Mouse (Mus musculus) neural tube, embryonic 12.5 days (tissue): Measurements from ENCODE around the gene Speg. TPM values are rescaled to one million over a fixed set of nuclear protein-coding genes. Genes with fewer than 3 reads are reported as not detected.
A peak's percentile ranks its signal among the peaks of the same experiment; 100 is the strongest.

ENCODE experiments used
- ATAC-seq: fragments of 200-750 bp; cut with Nextera tagmentation; 2 replicates; pipeline ENCODE4 v1.8.0; 2017; ENCODE audit warnings: low read depth, mild to moderate bottlenecking, moderate TSS enrichment, moderate library complexity; ENCODE audit not compliant: low FRiP score
- H3K27ac ChIP-seq: fragments of 300-500 bp; sonication (generic); 2 replicates; pipeline ENCODE4 v1.5.1; 2016
- H3K27me3 ChIP-seq: fragments of 300-500 bp; sonication (generic); replicated peaks from 2 replicates; pipeline ENCODE4 v1.6.1; 2016; ENCODE audit warnings: mild to moderate bottlenecking
- H3K36me3 ChIP-seq: fragments of 300-500 bp; sonication (generic); 2 replicates; pipeline ENCODE4 v1.6.1; 2016; ENCODE audit warnings: mild to moderate bottlenecking
- H3K4me1 ChIP-seq: fragments of 300-500 bp; sonication (generic); 2 replicates; pipeline ENCODE4 v1.6.1; 2016
- H3K4me2 ChIP-seq: fragments of 300-500 bp; sonication (generic); replicated peaks from 2 replicates; pipeline ENCODE4 v1.6.1; 2016; ENCODE audit warnings: mild to moderate bottlenecking
- H3K4me3 ChIP-seq: fragments of 300-500 bp; sonication (generic); 2 replicates; pipeline ENCODE4 v1.5.1; 2016
- H3K9ac ChIP-seq: fragments of 300-500 bp; sonication (generic); 2 replicates; pipeline ENCODE4 v1.6.1; 2016; ENCODE audit warnings: mild to moderate bottlenecking
- H3K9me3 ChIP-seq: fragments of 300-500 bp; sonication (generic); 2 replicates; pipeline ENCODE4 v1.6.1; 2016; ENCODE audit warnings: mild to moderate bottlenecking
- WGBS: fragments of 180-500 bp; shearing (Covaris S2); methylation state at CpG from one replicate; pipeline ENCODE4 v1.1.7; 2016; 5-methylcytosine and 5-hydroxymethylcytosine counted together
- polyA plus RNA-seq: library from polyadenylated mRNA; unstranded; fragments of >200 nt; fragmentation: Nextera tagmentation; extraction: Ambion mirVana; gene quantifications from 2 replicates; pipeline ENCODE4 v1.2.1, GENCODE M21; 2016

Gene Speg
- polyA plus RNA-seq, 1 experiment from 2014 or later: 15.8 TPM

- Histone ChIP-seq H3K4me1 (peaks cover 72% of the 10 kb centered on the region), H3K36me3 (no peaks in the 10 kb centered on the region; the same call in 1 of the 2 replicates), H3K9ac (peak overlapping the region; percentile 44; the same call in 1 of the 2 replicates), H3K27ac (no peak overlapping the region), H3K4me2 (peak overlapping the region; percentile 47), H3K27me3 (peaks cover 50% of the 10 kb centered on the region), H3K9me3 (no peaks in the 10 kb centered on the region), H3K4me3 (0 out of 2 replicates have a peak overlapping the region, but pooled peaks have one; percentile 1)
- no peak for ATAC-seq
- 67% methylated on average over 20 of the region's 20 CpGs for WGBS
Observed at GRCm38 (mm10) chr1:75385142-75385730, 10.1 kb downstream of the Speg start.

GRCm38 (mm10) chr1:75386149-75386548 lies 11.1 kb downstream of the Speg start:
- Histone ChIP-seq H3K27me3 (peaks cover 56% of the 10 kb centered on the region), H3K4me2 (peak overlapping the region; percentile 47), H3K4me1 (peaks cover 69% of the 10 kb centered on the region), H3K9ac (no peak overlapping the region), H3K4me3 (no peak overlapping the region), H3K36me3 (peaks cover 5% of the 10 kb centered on the region), H3K27ac (no peak overlapping the region), H3K9me3 (no peaks in the 10 kb centered on the region)
- no peak for ATAC-seq
- WGBS: 39% methylated on average over 4 of the region's 4 CpGs

DNA sequence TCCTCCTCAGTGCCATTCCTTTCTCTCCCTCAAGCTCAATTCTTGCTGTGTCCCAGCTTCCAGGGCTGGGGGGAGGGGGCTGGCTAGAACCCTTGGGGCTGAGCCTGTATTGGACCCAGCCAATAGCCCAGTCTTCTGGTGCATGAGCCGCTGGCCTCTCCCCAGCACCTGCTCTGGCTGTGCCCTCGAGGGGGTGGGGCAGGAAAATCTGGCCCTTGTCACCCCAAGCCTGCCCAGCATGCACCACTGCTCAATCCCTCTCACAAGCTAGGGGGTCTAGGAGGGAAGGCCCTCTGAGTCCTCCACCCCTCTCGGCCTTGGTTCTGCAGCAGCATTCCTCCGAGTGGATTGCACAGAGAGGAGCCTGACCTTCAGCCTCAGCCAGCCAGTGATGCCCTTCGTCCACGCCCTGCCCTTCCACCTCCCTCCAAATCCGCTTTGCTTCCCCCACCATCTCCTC lies 12.4 kb downstream of the Speg start:
- H3K9ac ChIP-seq: peak overlapping the region; percentile 52; the same call in 1 of the 2 replicates
- WGBS: 22% methylated on average over 7 of the region's 7 CpGs
- peaks cover 5% of the 10 kb centered on the region for H3K36me3 ChIP-seq
- peaks cover 58% of the 10 kb centered on the region for H3K4me1 ChIP-seq
- H3K27me3 ChIP-seq: peaks cover 56% of the 10 kb centered on the region
- no peak for ATAC-seq
- H3K4me2 ChIP-seq: peak overlapping the region; percentile 59
- no peak overlapping the region for H3K27ac ChIP-seq
- H3K4me3 ChIP-seq: peak overlapping the region; percentile 25
- H3K9me3 ChIP-seq: no peaks in the 10 kb centered on the region

DNA sequence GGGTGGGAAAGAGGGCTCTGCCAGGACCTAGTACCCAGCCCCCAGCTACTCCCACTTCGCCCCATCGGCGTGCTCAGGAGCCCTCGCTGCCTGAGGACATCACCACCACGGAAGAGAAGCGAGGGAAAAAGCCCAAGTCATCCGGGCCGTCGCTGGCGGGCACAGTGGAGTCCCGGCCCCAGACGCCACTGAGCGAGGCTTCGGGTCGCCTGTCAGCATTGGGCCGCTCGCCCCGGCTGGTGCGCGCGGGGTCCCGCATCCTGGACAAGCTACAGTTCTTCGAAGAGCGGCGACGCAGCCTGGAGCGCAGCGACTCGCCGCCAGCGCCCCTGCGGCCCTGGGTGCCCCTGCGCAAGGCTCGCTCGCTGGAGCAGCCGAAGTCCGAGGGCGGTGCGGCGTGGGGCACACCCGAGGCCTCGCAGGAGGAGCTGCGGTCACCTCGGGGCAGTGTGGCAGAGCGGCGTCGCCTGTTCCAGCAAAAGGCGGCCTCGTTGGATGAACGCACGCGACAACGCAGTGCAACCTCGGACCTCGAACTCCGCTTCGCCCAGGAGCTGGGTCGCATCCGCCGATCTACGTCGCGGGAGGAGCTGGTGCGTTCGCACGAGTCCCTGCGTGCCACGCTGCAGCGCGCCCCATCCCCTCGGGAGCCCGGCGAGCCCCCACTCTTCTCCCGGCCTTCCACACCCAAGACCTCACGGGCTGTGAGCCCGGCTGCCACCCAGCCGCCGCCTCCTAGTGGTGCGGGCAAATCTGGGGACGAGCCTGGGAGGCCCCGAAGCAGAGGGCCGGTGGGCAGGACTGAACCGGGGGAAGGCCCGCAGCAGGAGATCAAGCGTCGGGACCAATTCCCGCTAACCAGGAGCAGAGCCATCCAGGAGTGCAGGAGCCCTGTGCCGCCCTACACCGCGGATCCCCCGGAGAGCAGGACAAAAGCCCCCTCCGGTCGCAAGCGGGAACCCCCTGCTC lies 13.1 kb downstream of the Speg start:
- peaks cover 59% of the 10 kb centered on the region for H3K27me3 ChIP-seq
- WGBS: 4% methylated on average over 94 of the region's 94 CpGs
- H3K4me1 ChIP-seq: peaks cover 51% of the 10 kb centered on the region

GRCm38 (mm10) chr1:75388898-75389515 lies 13.9 kb downstream of the Speg start:
- H3K4me1 ChIP-seq: peaks cover 48% of the 10 kb centered on the region
- peaks cover 57% of the 10 kb centered on the region for H3K27me3 ChIP-seq
- peaks cover 5% of the 10 kb centered on the region for H3K36me3 ChIP-seq
- H3K27ac ChIP-seq: no peak overlapping the region
- H3K9me3 ChIP-seq: no peaks in the 10 kb centered on the region
- no peak for ATAC-seq
- H3K4me2 ChIP-seq: peak overlapping the region; percentile 59
- peak overlapping the region; percentile 52; the same call in 1 of the 2 replicates for H3K9ac ChIP-seq
- WGBS: 19% methylated on average over 23 of the region's 23 CpGs
- peak overlapping the region; percentile 25 for H3K4me3 ChIP-seq

More for the DNA sequence above, 13.1 kb downstream of the Speg start:
- Histone ChIP-seq H3K4me2 (peak overlapping the region; percentile 59), H3K36me3 (peaks cover 5% of the 10 kb centered on the region), H3K9ac (peak overlapping the region; percentile 52), H3K4me3 (peak overlapping the region; percentile 25), H3K27ac (no peak overlapping the region), H3K9me3 (no peaks in the 10 kb centered on the region)
- ATAC-seq: peak; percentile 23; the same call in 1 of the 2 replicates

GRCm38 (mm10) chr1:75393139-75393538 lies 18.0 kb downstream of the Speg start:
- H3K4me1 ChIP-seq: peaks cover 11% of the 10 kb centered on the region
- ATAC-seq: no peak
- 0 out of 2 replicates have a peak overlapping the region, but pooled peaks have one; percentile 1 for H3K9ac ChIP-seq
- peaks cover 11% of the 10 kb centered on the region for H3K36me3 ChIP-seq
- 73% methylated on average over 9 of the region's 9 CpGs for WGBS
- no peaks in the 10 kb centered on the region for H3K9me3 ChIP-seq
- H3K4me2 ChIP-seq: no peak overlapping the region
- peaks cover 29% of the 10 kb centered on the region for H3K27me3 ChIP-seq
- no peak overlapping the region for H3K4me3 ChIP-seq
- H3K27ac ChIP-seq: no peak overlapping the region

- H3K9ac ChIP-seq: 0 out of 2 replicates have a peak overlapping the region, but pooled peaks have one; percentile 2
Observed at GRCm38 (mm10) chr1:75393846-75394245, 18.7 kb downstream of the Speg start.

DNA sequence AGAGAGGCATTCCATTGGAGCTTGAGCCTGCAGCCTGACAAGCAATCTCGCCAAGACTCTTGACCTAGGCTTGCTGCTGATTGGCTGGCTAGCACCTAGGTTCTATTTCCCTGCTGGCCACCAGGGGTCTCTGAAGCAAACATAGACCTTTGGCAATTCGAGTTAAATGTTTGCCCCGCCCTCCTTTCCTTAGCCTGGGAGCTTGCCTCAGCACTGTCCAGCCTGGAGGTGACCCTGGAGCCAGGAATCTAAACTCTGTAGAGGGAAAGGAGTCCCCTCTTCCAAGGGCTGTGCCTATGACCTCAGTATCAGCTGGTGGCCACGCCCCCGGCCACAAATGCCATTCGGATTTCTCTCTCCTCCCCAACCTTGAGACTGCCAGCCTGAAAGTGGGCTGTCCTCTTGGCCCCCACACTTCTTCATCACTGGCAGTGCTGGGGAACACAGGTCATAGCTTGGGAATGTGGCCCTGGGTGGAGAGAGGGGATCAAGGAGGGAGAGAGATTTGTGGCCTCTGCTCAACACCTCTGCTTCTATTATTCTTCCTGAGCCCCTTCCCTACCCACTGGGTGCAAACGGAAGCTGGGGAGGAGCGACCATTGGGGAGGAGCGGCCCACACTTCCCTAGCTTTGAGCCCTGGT lies 23.8 kb downstream of the Speg start:
- 8% methylated on average over 9 of the region's 9 CpGs for WGBS
- H3K4me1 ChIP-seq: peaks cover 27% of the 10 kb centered on the region
- H3K27ac ChIP-seq: 0 out of 2 replicates have a peak overlapping the region, but pooled peaks have one; percentile 33
- H3K4me3 ChIP-seq: no peak overlapping the region
- no peaks in the 10 kb centered on the region for H3K9me3 ChIP-seq
- no peaks in the 10 kb centered on the region for H3K27me3 ChIP-seq
- peaks cover 31% of the 10 kb centered on the region for H3K36me3 ChIP-seq
- H3K9ac ChIP-seq: 0 out of 2 replicates have a peak overlapping the region, but pooled peaks have one; percentile 6
- peak; percentile 65 for ATAC-seq
- peak overlapping the region; percentile 52; the same call in 1 of the 2 replicates for H3K4me2 ChIP-seq

More at GRCm38 (mm10) chr1:75393846-75394245, 18.7 kb downstream of the Speg start:
- H3K9me3 ChIP-seq: no peaks in the 10 kb centered on the region
- H3K4me2 ChIP-seq: no peak overlapping the region
- WGBS: 88% methylated on average over 3 of the region's 3 CpGs
- H3K4me3 ChIP-seq: no peak overlapping the region
- no peak overlapping the region for H3K27ac ChIP-seq
- peaks cover 11% of the 10 kb centered on the region for H3K36me3 ChIP-seq
- no peak for ATAC-seq
- H3K4me1 ChIP-seq: peaks cover 9% of the 10 kb centered on the region
- peaks cover 22% of the 10 kb centered on the region for H3K27me3 ChIP-seq

DNA sequence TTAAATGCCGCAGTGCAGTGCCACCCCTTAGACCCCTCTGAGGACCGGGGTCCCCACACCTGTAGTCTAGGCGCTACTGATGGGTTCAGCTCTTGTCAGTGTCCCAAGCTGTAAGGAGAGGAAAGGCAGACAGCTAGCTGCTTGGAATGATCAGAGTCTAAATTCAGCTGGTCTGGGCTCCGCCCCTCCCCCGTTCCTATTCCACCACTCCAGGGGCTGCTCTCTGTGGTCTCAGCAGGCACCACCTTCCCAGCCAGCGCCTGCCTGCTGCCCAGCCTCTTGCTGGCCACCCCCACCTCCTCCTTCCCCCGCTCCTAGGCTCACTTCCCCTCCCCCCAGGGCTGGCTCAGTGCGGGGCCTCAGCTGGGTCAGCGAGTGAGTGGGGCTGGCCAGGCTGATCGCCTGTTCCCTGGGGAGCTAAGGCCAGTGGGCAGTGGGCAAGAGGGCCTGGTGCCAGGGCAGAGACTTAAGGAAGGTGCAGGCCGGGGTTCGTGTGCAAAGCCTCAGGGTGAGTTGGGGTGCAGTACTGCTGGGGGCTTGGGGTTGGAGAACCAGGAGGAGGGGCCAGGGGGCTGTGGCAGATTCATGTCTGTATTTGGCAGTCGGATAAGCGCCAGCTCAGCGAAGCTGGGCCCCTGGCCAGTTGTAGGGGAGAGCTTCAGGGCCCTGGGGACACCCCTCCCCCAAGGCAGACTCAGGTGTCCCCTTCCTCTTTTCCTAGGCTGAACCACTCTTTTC lies 24.8 kb downstream of the Speg start:
- peak; percentile 75 for ATAC-seq
- H3K27ac ChIP-seq: no peak overlapping the region
- WGBS: 7% methylated on average over 15 of the region's 15 CpGs
- H3K4me1 ChIP-seq: peaks cover 27% of the 10 kb centered on the region
- no peaks in the 10 kb centered on the region for H3K27me3 ChIP-seq
- no peak overlapping the region for H3K4me3 ChIP-seq
- no peaks in the 10 kb centered on the region for H3K9me3 ChIP-seq
- H3K9ac ChIP-seq: 0 out of 2 replicates have a peak overlapping the region, but pooled peaks have one; percentile 6
- peaks cover 39% of the 10 kb centered on the region for H3K36me3 ChIP-seq
- peak overlapping the region; percentile 52 for H3K4me2 ChIP-seq

DNA sequence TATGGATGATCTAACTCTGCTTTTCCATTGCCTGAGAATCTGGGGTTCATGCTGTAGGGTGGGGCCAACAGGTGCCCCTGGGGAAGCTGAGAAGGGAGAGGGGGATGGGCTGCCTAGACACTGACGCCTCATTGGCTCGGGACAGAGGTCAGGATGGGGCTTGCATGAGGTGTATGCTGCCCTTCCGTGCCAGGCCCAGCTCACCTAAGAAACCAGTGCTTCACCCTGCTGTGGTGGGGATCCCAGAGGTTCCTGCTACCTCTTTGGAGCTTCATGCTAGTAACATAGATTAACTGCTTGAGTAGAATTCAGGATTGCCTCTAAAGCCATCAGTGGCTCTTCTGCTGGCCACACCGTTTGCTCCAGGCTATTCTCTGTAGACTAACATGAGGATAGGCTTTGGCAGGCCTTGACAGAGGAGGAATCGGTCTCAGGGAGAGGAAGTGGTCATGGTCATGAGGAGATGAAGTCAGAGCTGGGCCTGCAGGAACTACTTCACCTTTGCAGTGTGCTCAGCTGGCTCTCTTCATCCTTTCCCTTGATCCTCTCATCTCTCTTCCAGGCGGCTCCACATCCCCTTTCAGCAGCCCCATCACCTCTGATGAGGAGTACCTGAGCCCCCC lies 25.5 kb downstream of the Speg start:
- Histone ChIP-seq H3K27me3 (no peaks in the 10 kb centered on the region), H3K4me1 (peaks cover 27% of the 10 kb centered on the region), H3K4me3 (no peak overlapping the region), H3K4me2 (peak overlapping the region; percentile 52), H3K9ac (no peak overlapping the region), H3K9me3 (no peaks in the 10 kb centered on the region), H3K27ac (no peak overlapping the region), H3K36me3 (peaks cover 42% of the 10 kb centered on the region)
- WGBS: 48% methylated on average over 6 of the region's 6 CpGs
- ATAC-seq: peak; percentile 26
